Mouse (Mus musculus) fibroblast of lung, adult 2 months (primary cell): ENCODE data around the gene Bcl2.

Source experiments
- DNase-seq: peaks from one replicate; pipeline ENCODE4 v3.0.0-alpha.2; 2011; ENCODE audit warnings: low read depth

Bcl2 gene

DNA sequence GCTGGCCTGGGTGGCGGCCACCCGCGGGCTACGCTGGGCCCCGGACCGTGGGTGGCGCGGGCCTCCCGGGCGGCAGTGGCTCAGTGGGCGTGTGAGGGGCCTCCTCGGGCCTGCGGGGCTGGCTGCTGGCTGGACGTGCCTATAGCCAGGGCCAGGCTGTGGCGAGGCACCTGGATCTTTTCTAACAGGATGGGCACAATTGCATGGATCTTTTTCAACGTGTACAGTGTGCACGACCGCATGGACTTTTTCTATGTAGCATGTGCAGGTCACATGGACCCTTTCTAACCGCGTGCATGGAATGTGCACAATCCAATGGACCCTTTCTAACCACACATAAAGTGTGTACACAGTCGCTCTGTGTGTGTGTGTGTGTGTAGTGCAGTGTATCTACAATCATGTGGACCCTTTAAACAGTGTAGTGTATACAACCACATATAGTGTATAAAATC lies 482 bp upstream of the Bcl2 start:
- no peak for DNase-seq

DNA sequence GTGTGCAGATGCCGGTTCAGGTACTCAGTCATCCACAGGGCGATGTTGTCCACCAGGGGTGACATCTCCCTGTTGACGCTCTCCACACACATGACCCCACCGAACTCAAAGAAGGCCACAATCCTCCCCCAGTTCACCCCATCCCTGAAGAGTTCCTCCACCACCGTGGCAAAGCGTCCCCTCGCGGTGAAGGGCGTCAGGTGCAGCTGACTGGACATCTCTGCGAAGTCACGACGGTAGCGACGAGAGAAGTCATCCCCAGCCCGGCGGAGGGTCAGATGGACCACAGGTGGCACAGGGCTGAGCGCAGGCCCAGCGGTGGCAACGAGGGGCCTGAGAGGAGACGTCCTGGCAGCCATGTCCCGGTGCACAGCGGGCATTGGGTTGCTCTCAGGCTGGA lies 1.7 kb downstream of the Bcl2 start:
- no peak for DNase-seq

- no peak for DNase-seq
Observed at GRCm38 (mm10) chr1:106711356-106712125, 2.5 kb downstream of the Bcl2 start.

DNA sequence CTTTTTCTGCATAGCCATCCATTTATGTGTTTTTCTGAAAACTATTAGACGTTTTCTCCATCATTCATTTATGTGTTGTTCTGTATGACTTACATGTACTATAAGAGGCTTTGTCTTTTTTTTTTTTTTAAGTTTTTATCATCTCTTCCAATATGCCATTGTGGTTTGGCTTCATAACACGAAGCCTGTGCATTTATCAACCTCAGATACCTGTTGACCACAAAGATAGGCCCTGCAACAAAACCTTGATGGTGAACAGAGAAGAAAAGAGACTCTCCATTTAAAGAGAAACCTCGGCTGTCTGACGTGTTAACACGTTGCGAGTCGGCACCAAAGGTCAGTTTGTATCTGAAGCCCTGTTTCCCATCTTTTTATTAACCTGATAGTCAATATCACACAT lies 3.9 kb downstream of the Bcl2 start:
- no peak for DNase-seq

GRCm38 (mm10) chr1:106707036-106707880 lies 6.8 kb downstream of the Bcl2 start:
- DNase-seq, result no peak

DNA sequence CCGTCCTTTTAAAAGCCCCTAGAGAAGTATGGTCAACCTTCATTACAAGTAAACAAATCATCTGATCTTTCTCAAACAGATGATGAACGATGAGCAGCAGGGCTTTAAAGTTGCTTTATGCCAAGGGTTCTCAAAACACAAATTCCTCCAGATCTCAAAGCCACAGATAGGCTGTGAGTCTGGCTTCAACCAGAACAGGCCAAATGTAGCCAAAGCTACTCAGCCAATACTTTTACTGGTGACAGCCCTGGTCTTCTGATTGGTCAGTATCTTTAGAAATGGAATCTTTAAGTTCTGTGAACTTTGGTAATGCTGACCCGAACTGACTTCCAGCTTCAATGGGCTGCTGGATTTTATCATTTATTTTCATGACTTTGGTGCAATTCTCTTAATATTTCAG lies 10.9 kb downstream of the Bcl2 start:
- no peak for DNase-seq

DNA sequence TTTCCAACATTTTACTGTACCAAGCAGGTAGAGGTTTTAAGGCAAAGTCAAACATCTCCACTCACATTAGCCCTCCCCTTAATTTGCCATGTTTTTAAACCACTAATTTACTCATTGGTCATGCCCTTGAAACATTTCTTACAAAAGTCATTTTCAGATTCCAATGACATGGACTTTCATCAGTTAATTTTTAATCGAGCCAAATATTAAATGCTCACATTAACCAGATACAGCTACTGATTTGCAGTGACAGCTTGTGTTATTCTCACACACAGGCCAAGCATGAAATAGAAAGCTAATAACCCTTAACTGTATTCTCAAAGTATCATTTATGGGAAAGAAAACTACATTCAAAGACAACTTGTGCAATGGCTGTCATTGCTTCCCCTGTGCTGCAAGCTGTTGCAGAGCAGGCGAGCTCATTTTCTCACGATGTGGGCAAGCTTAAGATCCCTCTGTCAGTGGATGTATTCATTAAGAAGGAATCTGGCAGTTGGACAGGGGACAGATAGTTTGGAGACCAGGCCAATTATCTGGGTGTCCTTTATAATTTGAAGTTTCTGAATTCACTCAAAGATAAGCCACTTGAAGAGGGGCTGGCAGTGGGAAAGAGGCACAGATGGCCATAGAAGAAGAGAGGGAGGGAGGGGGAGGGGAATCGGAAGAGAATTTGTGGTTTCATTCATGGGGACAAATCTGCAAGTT lies 11.5 kb downstream of the Bcl2 start:
- no peak for DNase-seq

GRCm38 (mm10) chr1:106700520-106701114 lies 13.5 kb downstream of the Bcl2 start:
- no peak for DNase-seq

GRCm38 (mm10) chr1:106696472-106696871 lies 17.6 kb downstream of the Bcl2 start:
- no peak for DNase-seq

GRCm38 (mm10) chr1:106695649-106696048 lies 18.4 kb downstream of the Bcl2 start:
- no peak for DNase-seq

GRCm38 (mm10) chr1:106694316-106694715 lies 19.8 kb downstream of the Bcl2 start:
- no peak for DNase-seq

- no peak for DNase-seq
Observed at GRCm38 (mm10) chr1:106692599-106692998, 21.5 kb downstream of the Bcl2 start.

DNA sequence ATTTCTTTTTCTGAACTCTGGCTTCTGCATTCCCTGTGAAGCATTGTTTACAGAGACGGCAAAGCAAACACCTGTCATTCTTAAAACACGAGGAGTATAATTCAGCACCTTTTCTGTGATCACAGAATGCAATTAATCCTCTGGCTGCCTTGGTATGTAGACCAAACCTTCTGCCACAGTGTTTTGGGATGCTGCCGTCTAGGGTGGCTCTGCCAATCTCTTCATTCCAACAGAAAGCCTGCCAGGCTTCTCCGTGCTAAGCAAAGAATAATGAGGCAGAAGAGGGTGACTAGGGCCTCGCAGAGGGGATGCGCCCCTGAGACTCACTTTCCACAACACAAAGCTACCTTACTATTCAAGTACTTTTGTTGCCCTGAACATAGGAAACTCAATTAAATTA lies 23.2 kb downstream of the Bcl2 start:
- DNase-seq, result no peak

DNA sequence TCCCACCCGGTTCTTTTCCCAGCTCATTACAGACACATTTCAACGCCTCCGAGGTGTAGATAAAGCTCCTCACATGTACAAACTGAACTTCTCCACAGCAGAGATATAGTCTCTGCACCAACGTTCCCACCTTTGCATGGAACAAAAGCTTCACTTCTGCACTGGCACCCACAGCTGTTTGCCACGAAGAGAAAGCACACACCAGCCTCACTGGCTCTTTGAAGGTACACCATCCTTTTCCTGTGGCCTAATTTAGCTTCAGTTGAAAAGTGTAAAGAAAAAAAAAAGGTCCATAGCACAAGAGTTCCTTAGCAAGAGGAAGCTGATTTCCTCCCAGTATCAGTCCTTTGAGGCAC lies 25.9 kb downstream of the Bcl2 start:
- DNase-seq, result no peak

- DNase-seq, result no peak
Observed at GRCm38 (mm10) chr1:106687435-106688160, 26.5 kb downstream of the Bcl2 start.

- DNase-seq, result no peak
Observed at GRCm38 (mm10) chr1:106685702-106686101, 28.4 kb downstream of the Bcl2 start.

GRCm38 (mm10) chr1:106684546-106684945 lies 29.5 kb downstream of the Bcl2 start:
- DNase-seq, result no peak

- DNase-seq, result no peak
Observed at GRCm38 (mm10) chr1:106682829-106683228, 31.2 kb downstream of the Bcl2 start.

GRCm38 (mm10) chr1:106679800-106680515 lies 34.1 kb downstream of the Bcl2 start:
- DNase-seq, result no peak

DNA sequence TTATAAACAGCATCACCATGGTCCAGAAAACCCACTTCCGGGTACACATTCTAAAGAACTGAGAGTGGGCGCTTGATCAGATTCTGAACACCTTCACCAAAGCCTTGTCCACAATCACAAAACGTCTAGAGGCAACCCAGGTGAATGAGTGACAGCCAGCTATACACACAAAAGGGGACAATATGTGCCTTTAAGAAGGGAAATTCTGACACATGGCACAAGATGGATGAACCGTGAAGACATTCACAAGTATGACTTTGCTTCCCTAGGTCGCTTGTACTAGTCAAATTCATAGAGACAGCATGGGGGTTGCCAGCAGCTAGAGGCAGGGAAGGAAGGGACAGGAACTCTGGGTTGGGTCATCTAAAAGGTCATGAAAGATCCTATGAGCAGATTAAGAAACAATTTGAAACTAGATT lies 36.0 kb downstream of the Bcl2 start:
- no peak for DNase-seq
